Mouse (Mus musculus) heart, postnatal 0 days (tissue): ENCODE data around the gene Tyro3.

ENCODE experiments used
- CTCF ChIP-seq: IDR thresholded peaks from 2 replicates; pipeline ENCODE4 v1.5.1; 2016; ENCODE audit warnings: antibody characterized with exemption, control low read depth, low read depth
- EP300 ChIP-seq: IDR thresholded peaks from 2 replicates; pipeline ENCODE4 v1.6.1; 2016; ENCODE audit warnings: antibody characterized with exemption, low read depth

DNA sequence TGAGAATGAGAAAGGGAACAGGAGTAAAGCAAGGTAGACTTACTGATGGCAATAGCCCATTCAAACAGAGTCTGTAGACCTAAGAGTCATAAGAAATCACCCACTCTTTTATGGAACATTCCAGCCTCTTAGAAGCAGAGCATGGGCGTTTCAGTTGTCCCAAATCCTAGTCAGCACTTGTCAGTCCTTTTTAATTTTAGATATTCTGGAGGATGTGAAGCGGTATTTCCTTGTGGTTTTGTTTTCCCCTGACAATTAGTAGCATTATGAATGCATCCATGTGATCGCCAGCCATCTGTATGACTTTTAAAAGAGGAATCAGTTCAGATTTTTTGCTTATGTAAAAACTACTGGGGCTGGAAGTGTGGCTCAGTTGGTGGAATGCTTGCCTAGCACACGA lies 67.0 kb downstream of the Tyro3 start:
- TF ChIP-seq CTCF (no peak), EP300 (no peak)
